Mouse (Mus musculus) granulocyte monocyte progenitor cell, adult 5-6 weeks (primary cell): ENCODE results near the gene Tbx10. TPM values are rescaled to one million over a fixed set of nuclear protein-coding genes. Genes with fewer than 3 reads are reported as not detected.
A peak's percentile ranks its signal among the peaks of the same experiment; 100 is the strongest.
"Not testable (repeated sequence)": the region's sequence is repeated elsewhere in the genome, so short reads cannot be mapped to it uniquely, and the experiment has no call there.

ENCODE experiments used
- ATAC-seq: replicated peaks from 2 replicates; pipeline ENCODE4 v1.8.0; 2016; ENCODE audit warnings: mild to moderate bottlenecking, moderate TSS enrichment, inconsistent platforms; ENCODE audit not compliant: poor library complexity, severe bottlenecking
- total RNA-seq, 2 experiments: library from RNA; stranded (forward) in 1 of 2; stranded (reverse) in 1 of 2; fragments of 200-712, 200-1000 nt in 1 of 2; fragments of >200 nt in 1 of 2; fragmentation: Nextera tagmentation in 1 of 2; gene quantifications; 2 replicates each; pipeline ENCODE4 v1.2.3; 2014 to 2017

Tbx10 gene
- total RNA-seq, 2 experiments from 2014 or later = not detected

DNA sequence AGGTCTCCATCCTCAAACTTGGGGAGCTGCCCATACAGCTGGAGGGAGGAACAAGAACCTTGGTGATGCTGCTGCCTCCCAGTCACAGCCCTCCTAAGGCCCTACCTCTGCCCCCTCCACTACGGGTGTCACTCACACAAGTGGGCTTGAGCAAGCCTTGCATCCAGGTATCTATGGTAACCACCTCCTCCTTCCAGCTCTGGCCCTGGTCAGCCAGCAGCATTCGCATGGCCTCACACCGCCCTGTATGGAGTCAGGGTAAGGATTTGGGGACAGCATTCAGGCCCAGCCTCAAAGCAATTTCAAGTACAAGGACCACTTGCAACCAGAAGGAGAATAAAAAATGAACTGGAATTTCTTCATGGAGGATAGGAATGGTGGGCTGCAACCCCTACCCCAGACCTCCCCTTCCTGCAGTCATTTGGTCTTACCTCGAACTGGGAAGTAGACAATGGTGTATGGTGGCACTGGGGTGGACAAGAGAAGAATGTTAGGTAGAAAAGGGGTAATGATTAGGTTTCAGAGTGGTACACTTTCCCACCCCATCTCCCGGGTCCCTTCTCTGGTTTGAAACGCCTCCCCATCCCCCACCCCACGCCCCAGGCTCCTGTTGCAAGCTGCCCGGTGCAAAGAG is 44.7 kb downstream of the Tbx10 start:
- ATAC-seq = not testable (repeated sequence)

DNA sequence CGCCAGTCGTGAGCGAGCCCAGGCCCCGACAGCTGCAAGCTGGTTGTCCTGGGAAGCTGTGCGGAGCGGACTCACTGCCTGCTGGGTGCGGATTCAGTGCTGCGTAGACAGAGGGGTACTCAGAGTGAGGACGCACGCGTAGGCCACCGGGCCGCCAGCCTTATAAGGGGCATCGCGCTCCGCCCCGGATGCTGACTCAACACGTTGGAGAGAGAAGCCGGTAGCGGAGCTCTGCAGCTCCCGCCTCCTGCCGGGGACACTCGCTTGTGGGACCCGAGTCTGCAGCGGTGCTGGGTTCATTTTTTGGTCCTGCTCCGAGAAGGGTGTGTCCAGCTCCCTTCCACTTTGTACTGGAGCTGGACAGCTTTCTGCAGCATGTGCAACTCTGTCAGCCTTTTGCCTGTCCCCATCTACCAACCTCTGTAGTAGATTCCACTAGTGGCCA is 45.3 kb downstream of the Tbx10 start, which contains the start of gene Gstp1:
Gstp1 (minus strand) TSS at position 198 of the 445 bp plus-strand sequence.
- peak; percentile 98 for ATAC-seq

DNA sequence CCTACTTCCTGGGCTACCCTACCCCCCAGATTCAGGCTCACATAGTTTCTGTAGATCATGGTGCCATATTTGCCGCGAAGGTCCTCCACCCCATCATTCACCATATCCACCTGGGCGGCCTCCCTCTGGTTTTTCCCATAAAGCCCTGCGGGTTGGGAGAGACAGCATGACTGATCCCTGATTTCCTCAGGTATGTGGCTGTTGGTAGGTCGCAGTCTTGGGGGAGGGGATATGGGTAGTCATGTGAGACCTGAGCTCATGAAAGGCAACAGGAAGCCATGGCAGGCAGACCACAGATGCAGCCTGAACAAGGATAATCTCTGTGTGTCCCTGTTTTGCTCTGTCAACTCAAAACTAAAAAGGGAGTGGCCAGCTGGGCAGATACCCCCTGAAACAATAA is 48.4 kb downstream of the Tbx10 start:
- ATAC-seq = not testable (repeated sequence)

DNA sequence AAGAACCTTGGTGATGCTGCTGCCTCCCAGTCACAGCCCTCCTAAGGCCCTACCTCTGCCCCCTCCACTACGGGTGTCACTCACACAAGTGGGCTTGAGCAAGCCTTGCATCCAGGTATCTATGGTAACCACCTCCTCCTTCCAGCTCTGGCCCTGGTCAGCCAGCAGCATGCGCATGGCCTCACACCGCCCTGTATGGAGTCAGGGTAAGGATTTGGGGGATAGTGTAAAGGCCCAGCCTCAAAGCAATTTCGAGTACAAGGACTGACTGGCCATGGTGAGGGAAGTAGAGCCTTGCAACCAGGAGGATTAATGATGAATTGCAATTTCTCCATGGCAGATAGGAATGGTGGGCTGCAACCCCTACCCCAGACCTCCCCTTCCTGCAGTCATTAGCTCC is 48.9 kb downstream of the Tbx10 start:
- not testable (repeated sequence) for ATAC-seq

DNA sequence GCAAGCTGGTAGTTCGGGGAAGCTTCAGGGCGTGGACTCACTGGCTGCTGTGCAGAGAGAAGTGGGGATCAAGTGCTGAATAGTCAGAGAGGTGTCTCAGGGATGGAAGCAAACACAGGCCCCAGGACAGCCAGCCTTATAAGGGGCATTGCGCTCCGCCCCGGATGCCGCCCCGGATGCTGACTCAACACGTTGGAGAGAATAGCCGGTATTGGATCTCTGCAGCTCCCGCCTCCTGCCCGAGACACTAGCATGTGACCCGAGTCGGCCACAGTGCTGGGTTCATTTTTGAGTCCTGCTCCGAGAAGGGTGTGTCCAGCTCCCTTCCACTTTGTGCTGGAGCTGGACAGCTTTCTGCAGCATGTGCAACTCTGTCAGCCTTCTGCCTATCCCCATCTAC is 49.6 kb downstream of the Tbx10 start:
- no peak for ATAC-seq

DNA sequence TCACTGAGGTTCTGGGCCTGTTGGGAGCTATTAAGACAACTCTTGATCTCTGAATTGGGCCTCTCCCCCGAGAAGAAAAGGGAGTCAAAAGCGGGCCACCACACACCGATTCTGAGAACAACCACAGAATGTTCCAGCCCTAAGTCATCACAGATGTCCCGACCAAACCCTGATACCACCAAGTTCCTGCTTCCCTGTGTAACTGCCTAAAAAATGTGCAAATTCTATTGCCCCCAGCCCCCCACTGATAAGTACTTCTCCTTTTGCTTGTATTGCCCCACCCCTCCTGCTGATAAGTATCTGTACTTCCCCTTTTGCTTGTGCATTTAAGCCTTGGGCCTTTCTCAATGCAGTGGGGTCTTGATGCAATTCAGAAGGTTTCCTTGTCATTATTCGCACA is 51.6 kb downstream of the Tbx10 start:
- not testable (repeated sequence) for ATAC-seq

DNA sequence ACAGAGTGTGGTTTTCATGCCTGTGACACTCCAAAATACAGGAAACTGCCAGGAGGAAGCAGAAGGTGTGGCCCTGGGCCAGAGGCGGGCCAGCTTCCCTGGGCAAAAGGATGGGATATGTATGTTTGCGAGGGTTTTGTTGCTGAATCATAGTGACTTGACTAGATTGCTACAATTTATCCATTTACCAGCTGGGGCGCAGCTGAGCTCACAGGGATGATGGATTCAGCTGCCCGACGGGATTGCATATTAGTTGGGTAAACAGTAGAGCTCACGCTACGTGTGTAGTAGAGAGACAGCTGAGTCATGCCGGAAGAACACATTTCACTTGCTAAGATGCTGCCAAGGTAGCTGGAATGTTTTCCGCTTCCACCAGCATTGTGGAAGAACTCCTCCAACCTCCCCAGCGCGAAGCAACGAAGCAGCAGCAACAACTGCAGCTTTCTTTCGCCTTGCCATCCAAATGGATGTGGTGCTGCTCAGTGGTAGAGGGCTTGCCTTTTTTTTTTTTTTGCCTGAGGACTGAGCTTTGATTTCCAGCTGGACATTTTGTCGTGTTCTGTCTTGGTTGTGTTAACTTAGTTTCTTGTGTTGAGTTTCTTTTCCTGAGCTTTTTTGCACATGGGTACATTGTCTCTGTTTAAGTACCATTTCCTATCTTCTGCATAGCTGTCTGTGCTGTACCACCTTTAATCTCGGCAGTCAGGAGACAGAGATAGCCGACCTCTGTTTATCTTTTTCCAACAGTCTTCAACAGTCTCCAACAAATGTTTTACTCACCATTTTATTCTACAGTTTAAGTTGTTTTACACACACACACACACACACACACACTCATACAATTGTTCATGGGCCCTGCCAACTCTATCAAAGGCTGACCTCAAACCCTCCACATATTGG is 53.7 kb downstream of the Tbx10 start, which contains the start of gene Gstp2:
Gstp2 (minus strand) TSS at position 58 of the 900 bp plus-strand sequence.
- ATAC-seq = peak; percentile 72

DNA sequence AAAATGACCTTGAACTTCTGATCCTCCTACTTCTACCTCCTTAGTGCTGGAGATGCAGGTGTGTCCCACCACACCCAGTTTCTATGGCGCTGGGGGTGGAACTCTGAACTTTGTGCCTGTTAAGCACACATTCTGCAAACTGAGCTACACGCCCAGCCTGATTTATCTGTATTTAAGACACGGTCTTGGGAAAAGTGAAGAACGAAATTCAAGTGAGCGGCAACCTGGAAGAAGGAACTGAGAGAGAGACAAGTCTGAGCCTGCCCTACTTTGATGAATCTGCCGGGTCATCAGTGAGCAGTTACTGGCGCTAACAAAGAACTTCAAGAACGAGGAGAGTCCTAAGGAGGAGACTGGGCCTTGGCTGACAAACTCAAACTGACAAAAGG is 54.3 kb downstream of the Tbx10 start:
- no peak for ATAC-seq

DNA sequence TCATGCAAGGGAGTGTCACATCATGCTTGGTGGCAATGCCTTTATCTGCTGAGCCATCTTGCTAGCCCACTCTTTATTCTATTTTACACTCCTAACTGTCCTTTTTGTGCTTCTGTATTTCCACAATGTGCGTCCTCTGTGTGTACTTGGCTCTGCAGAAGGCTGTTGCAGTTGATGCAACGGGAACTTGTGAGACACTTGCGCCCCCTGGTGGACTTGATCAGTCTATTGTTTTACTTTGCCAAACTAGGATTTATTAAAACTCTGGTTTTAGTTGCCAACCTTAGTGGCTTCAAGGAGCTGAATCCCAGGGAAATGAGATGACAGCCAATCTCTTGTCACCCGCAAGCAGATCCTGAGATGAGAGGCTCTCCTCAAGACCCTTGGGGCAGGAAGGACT is 55.3 kb downstream of the Tbx10 start:
- peak; percentile 38 for ATAC-seq

DNA sequence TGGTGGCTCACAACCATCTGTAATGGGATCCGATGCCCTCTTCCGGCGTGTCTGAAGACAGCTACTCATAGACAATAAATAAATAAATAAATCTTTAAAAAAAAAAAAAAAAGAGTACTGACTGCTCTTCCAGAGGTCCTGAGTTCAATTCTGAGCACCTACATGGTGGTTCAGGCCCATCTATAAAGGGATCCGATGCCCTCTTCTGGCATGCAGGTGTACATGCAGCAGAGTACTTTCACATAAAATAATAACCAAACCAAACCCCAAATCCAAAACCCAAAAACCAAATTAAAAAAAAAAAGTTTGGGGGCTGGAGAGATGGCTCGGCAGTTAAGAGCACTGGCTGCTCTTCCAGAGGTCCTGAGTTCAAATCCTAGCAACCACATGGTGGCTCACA is 56.5 kb downstream of the Tbx10 start:
- not testable (repeated sequence) for ATAC-seq

Other genes starting within 250 kb of the Tbx10 start
Only the 30 nearest of the 32 such genes appear.
- 30.2 and 50.6 TPM in 2 replicates for gene Chka, start 141.0 kb upstream of the Tbx10 start, total RNA-seq (2014; fragmentation: Nextera tagmentation)
- 32.7 and 37.2 TPM in 2 replicates for gene Chka, start 141.0 kb upstream of the Tbx10 start, total RNA-seq (2017)
- gene Tcirg1, start 85.6 kb upstream of the Tbx10 start, total RNA-seq (2014; fragmentation: Nextera tagmentation) = 165 and 253 TPM in 2 replicates
- gene Tcirg1, start 85.6 kb upstream of the Tbx10 start, total RNA-seq (2017) = 159 and 178 TPM in 2 replicates
- 157 and 158 TPM in 2 replicates for gene Ndufs8, start 80.0 kb upstream of the Tbx10 start, total RNA-seq (2014; fragmentation: Nextera tagmentation)
- gene Ndufs8, start 80.0 kb upstream of the Tbx10 start, total RNA-seq (2017) = 89.0 and 91.9 TPM in 2 replicates
- gene Aldh3b1, start 62.9 kb upstream of the Tbx10 start, total RNA-seq (2014; fragmentation: Nextera tagmentation) = 5.9 and 8.4 TPM in 2 replicates
- 8.4 and 14.1 TPM in 2 replicates for gene Aldh3b1, start 62.9 kb upstream of the Tbx10 start, total RNA-seq (2017)
- gene Unc93b1, start 57.6 kb upstream of the Tbx10 start, total RNA-seq (2014; fragmentation: Nextera tagmentation) = 162 and 191 TPM in 2 replicates
- 205 and 220 TPM in 2 replicates for gene Unc93b1, start 57.6 kb upstream of the Tbx10 start, total RNA-seq (2017)
- gene Aldh3b3, start 34.1 kb upstream of the Tbx10 start, total RNA-seq (2014; fragmentation: Nextera tagmentation) = not detected in 2 replicates
- not detected in 2 replicates for gene Aldh3b3, start 34.1 kb upstream of the Tbx10 start, total RNA-seq (2017)
- not detected in 2 replicates for gene Aldh3b2, start 20.4 kb upstream of the Tbx10 start, total RNA-seq (2014; fragmentation: Nextera tagmentation)
- gene Aldh3b2, start 20.4 kb upstream of the Tbx10 start, total RNA-seq (2017) = 0.09 TPM in 1 of 2 replicates, not detected in the other
- gene Acy3, start 6.2 kb upstream of the Tbx10 start, total RNA-seq (2014; fragmentation: Nextera tagmentation) = 4.1 and 6.4 TPM in 2 replicates
- gene Acy3, start 6.2 kb upstream of the Tbx10 start, total RNA-seq (2017) = 0.73 and 4.0 TPM in 2 replicates
- gene Nudt8, start 7.8 kb downstream of the Tbx10 start, total RNA-seq (2014; fragmentation: Nextera tagmentation) = 9.7 and 16.3 TPM in 2 replicates
- 4.4 and 10.5 TPM in 2 replicates for gene Nudt8, start 7.8 kb downstream of the Tbx10 start, total RNA-seq (2017)
- 0.30 and 3.0 TPM in 2 replicates for gene Gm49405, start 7.9 kb downstream of the Tbx10 start, total RNA-seq (2014; fragmentation: Nextera tagmentation)
- 1.2 and 1.3 TPM in 2 replicates for gene Gm49405, start 7.9 kb downstream of the Tbx10 start, total RNA-seq (2017)
- gene Doc2g, start 10.6 kb downstream of the Tbx10 start, total RNA-seq (2014; fragmentation: Nextera tagmentation) = 3.0 and 7.0 TPM in 2 replicates
- 0.46 and 2.9 TPM in 2 replicates for gene Doc2g, start 10.6 kb downstream of the Tbx10 start, total RNA-seq (2017)
- gene Ndufv1, start 20.1 kb downstream of the Tbx10 start, total RNA-seq (2014; fragmentation: Nextera tagmentation) = 93.8 and 132 TPM in 2 replicates
- 222 and 241 TPM in 2 replicates for gene Ndufv1, start 20.1 kb downstream of the Tbx10 start, total RNA-seq (2017)
- 235 and 335 TPM in 2 replicates for gene Gstp1, start 45.2 kb downstream of the Tbx10 start, total RNA-seq (2014; fragmentation: Nextera tagmentation)
- gene Gstp1, start 45.2 kb downstream of the Tbx10 start, total RNA-seq (2017) = 84.1 and 120 TPM in 2 replicates
- not detected in 2 replicates for gene Gstp2, start 53.3 kb downstream of the Tbx10 start, total RNA-seq (2014; fragmentation: Nextera tagmentation)
- gene Gstp2, start 53.3 kb downstream of the Tbx10 start, total RNA-seq (2017) = 4.3 TPM in 1 of 2 replicates, not detected in the other
- gene Gstp3, start 66.8 kb downstream of the Tbx10 start, total RNA-seq (2014; fragmentation: Nextera tagmentation) = not detected in 2 replicates
- gene Gstp3, start 66.8 kb downstream of the Tbx10 start, total RNA-seq (2017) = 0.65 TPM in 1 of 2 replicates, not detected in the other
- gene Cabp2, start 88.8 kb downstream of the Tbx10 start, total RNA-seq (2014; fragmentation: Nextera tagmentation) = not detected in 2 replicates
- not detected in 2 replicates for gene Cabp2, start 88.8 kb downstream of the Tbx10 start, total RNA-seq (2017)
- gene Cdk2ap2, start 104.4 kb downstream of the Tbx10 start, total RNA-seq (2014; fragmentation: Nextera tagmentation) = 119 and 155 TPM in 2 replicates
- 33.7 and 36.5 TPM in 2 replicates for gene Cdk2ap2, start 104.4 kb downstream of the Tbx10 start, total RNA-seq (2017)
- gene Pitpnm1, start 107.2 kb downstream of the Tbx10 start, total RNA-seq (2014; fragmentation: Nextera tagmentation) = 11.3 and 16.8 TPM in 2 replicates
- gene Pitpnm1, start 107.2 kb downstream of the Tbx10 start, total RNA-seq (2017) = 4.5 and 24.3 TPM in 2 replicates
- 19.6 and 60.2 TPM in 2 replicates for gene Aip, start 133.1 kb downstream of the Tbx10 start, total RNA-seq (2014; fragmentation: Nextera tagmentation)
- 31.3 and 38.6 TPM in 2 replicates for gene Aip, start 133.1 kb downstream of the Tbx10 start, total RNA-seq (2017)
- gene Gpr152, start 147.0 kb downstream of the Tbx10 start, total RNA-seq (2014; fragmentation: Nextera tagmentation) = not detected in 2 replicates
- gene Gpr152, start 147.0 kb downstream of the Tbx10 start, total RNA-seq (2017) = not detected in 2 replicates
- not detected in 2 replicates for gene Cabp4, start 151.3 kb downstream of the Tbx10 start, total RNA-seq (2014; fragmentation: Nextera tagmentation)
- gene Cabp4, start 151.3 kb downstream of the Tbx10 start, total RNA-seq (2017) = not detected in 2 replicates
- gene Coro1b, start 155.9 kb downstream of the Tbx10 start, total RNA-seq (2014; fragmentation: Nextera tagmentation) = 143 and 234 TPM in 2 replicates
- 71.3 and 73.2 TPM in 2 replicates for gene Coro1b, start 155.9 kb downstream of the Tbx10 start, total RNA-seq (2017)
- gene Ptprcap, start 160.9 kb downstream of the Tbx10 start, total RNA-seq (2014; fragmentation: Nextera tagmentation) = 40.8 and 53.6 TPM in 2 replicates
- gene Ptprcap, start 160.9 kb downstream of the Tbx10 start, total RNA-seq (2017) = 64.9 and 84.1 TPM in 2 replicates
- 42.5 and 45.6 TPM in 2 replicates for gene Rps6kb2, start 170.6 kb downstream of the Tbx10 start, total RNA-seq (2014; fragmentation: Nextera tagmentation)
- 21.0 and 31.6 TPM in 2 replicates for gene Rps6kb2, start 170.6 kb downstream of the Tbx10 start, total RNA-seq (2017)
- 0.58 and 5.7 TPM in 2 replicates for gene Carns1, start 182.7 kb downstream of the Tbx10 start, total RNA-seq (2014; fragmentation: Nextera tagmentation)
- gene Carns1, start 182.7 kb downstream of the Tbx10 start, total RNA-seq (2017) = 1.1 and 2.9 TPM in 2 replicates
- 41.1 and 50.1 TPM in 2 replicates for gene Tbc1d10c, start 198.5 kb downstream of the Tbx10 start, total RNA-seq (2014; fragmentation: Nextera tagmentation)
- 11.3 and 18.4 TPM in 2 replicates for gene Tbc1d10c, start 198.5 kb downstream of the Tbx10 start, total RNA-seq (2017)
- 406 and 527 TPM in 2 replicates for gene Ppp1ca, start 199.3 kb downstream of the Tbx10 start, total RNA-seq (2014; fragmentation: Nextera tagmentation)
- gene Ppp1ca, start 199.3 kb downstream of the Tbx10 start, total RNA-seq (2017) = 494 and 518 TPM in 2 replicates
- 27.8 and 41.3 TPM in 2 replicates for gene Rad9a, start 208.9 kb downstream of the Tbx10 start, total RNA-seq (2014; fragmentation: Nextera tagmentation)
- 16.0 and 16.3 TPM in 2 replicates for gene Rad9a, start 208.9 kb downstream of the Tbx10 start, total RNA-seq (2017)
- gene Clcf1, start 221.5 kb downstream of the Tbx10 start, total RNA-seq (2014; fragmentation: Nextera tagmentation) = 6.8 and 7.4 TPM in 2 replicates
- gene Clcf1, start 221.5 kb downstream of the Tbx10 start, total RNA-seq (2017) = 0.67 and 1.8 TPM in 2 replicates
- gene AC109138.7, start 221.6 kb downstream of the Tbx10 start, total RNA-seq (2014; fragmentation: Nextera tagmentation) = not detected in 2 replicates
- not detected in 2 replicates for gene AC109138.7, start 221.6 kb downstream of the Tbx10 start, total RNA-seq (2017)